Mouse (Mus musculus): ENCODE results near the gene Ran. TPM values are rescaled to one million over a fixed set of nuclear protein-coding genes. Genes with fewer than 3 reads are reported as not detected.

Gene Ran
- polyA plus RNA-seq, 1 experiment = 53.7 TPM

DNA sequence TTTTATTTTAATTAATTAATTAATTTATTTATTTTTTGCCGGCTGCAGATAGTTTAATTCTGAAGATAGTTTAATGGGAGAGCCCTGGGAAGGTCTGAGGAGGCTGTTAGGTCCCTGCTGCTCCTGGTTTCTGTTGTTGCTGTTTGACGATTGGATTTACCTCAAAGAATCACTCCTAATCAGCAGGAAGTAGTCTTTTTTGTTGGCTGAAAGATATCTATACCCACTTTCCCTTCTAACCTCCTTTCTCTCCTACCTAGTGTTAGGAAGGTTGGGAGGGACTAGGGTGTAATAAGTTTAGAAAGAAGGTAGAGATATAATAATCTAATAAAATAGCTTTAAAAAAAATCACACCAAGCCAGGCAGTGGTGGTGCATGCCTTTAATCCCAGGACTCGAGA, 4.8 kb upstream of the Ran start:
- DNase-seq (ENCODE audit: low read depth) = no peak

- DNase-seq (ENCODE audit: low read depth) = no peak
These were observed 4.3 kb upstream of the Ran start for GRCm38 (mm10) chr5:129015540-129015939.

DNA sequence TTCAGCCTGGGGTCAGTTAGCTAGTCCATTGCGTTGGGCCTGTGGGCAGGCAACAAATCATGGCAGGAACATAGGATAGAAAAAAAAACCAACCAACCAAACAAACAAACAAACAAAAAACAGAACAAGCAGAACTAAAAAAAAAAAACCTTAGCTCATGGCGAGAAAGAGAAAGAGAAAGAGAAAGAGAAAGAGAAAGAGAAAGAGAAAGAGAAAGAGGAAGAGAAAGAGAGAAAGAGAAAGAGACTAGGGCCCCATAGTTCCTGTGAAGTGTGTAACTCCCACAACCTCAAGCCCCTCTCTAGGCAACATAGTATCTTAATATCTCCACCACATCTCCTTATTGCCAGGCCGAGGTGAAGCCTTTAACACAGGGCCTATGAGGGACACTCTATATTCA, 3.5 kb upstream of the Ran start:
- no peak for DNase-seq (ENCODE audit: low read depth)

- no peak for DNase-seq (ENCODE audit: low read depth)
These were observed 933 bp upstream of the Ran start for GRCm38 (mm10) chr5:129018782-129019489.

GRCm38 (mm10) chr5:129020300-129020668, 415 bp downstream of the Ran start:
- DNase-seq (ENCODE audit: low read depth) = no peak

- DNase-seq (ENCODE audit: low read depth) = no peak
These were observed 862 bp downstream of the Ran start for GRCm38 (mm10) chr5:129020731-129021130.

- DNase-seq (ENCODE audit: low read depth) = no peak
These were observed 5.2 kb downstream of the Ran start for GRCm38 (mm10) chr5:129025048-129025447.

GRCm38 (mm10) chr5:129025725-129026124, 5.9 kb downstream of the Ran start:
- DNase-seq (ENCODE audit: low read depth) = no peak

GRCm38 (mm10) chr5:129026171-129026570, 6.3 kb downstream of the Ran start:
- no peak for DNase-seq (ENCODE audit: low read depth)

- DNase-seq (ENCODE audit: low read depth) = no peak
These were observed 6.8 kb downstream of the Ran start for GRCm38 (mm10) chr5:129026637-129027036.

GRCm38 (mm10) chr5:129029131-129029723, 9.4 kb downstream of the Ran start:
- no peak for DNase-seq (ENCODE audit: low read depth)

- DNase-seq (ENCODE audit: low read depth) = no peak
These were observed 16.8 kb downstream of the Ran start for GRCm38 (mm10) chr5:129036678-129037077.

- no peak for DNase-seq (ENCODE audit: low read depth)
These were observed 17.9 kb downstream of the Ran start for GRCm38 (mm10) chr5:129037739-129038138.

DNA sequence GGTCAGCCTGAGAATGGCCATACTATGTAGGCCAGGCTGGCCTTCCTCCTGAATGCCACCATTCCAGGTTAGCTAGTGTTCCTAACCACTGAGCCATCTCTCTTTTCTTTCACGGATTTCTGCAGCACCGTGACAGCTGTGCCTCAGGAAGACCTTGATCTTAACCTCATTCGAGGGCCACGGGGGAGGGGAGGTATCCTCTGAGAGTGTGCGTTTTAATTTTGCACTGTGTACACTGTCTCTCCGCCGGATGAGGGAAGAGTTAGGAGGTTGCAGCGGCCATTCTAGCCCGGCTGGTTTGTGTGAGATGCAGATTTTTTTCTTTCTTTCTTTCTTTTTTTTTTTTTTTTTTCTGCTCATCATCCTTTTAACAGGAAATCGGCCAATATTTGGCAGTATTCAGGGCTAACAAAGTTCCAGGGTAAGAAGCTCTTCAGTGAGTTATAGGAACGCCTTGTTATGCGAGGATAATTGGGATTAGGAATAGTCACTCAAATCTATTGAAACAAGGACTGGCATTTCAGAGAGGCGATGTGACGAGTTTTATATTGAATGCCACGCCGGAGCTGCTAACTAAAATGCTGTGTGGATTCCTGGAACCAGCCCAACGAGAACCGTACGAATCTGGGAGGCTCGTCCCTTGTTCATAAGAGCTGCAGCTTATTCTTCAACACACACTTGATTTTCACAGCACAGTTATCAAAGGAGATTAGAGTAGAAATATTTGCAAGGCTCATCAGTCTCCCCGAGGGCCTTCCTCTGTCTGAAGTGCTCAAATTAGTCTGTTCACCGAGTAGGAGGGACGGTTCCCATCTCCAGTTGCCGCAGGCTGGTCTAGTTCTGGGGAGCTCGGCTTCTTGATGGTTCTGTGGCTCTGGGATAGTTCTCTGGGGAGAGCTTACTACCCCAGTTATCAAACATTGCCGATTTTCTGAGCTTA, 26.0 kb downstream of the Ran start:
- DNase-seq (ENCODE audit: low read depth) = no peak

GRCm38 (mm10) chr5:129049372-129049771, 29.5 kb downstream of the Ran start:
- DNase-seq (ENCODE audit: low read depth) = no peak

- DNase-seq (ENCODE audit: low read depth) = no peak
These were observed 32.0 kb downstream of the Ran start for GRCm38 (mm10) chr5:129051910-129052309.

DNA sequence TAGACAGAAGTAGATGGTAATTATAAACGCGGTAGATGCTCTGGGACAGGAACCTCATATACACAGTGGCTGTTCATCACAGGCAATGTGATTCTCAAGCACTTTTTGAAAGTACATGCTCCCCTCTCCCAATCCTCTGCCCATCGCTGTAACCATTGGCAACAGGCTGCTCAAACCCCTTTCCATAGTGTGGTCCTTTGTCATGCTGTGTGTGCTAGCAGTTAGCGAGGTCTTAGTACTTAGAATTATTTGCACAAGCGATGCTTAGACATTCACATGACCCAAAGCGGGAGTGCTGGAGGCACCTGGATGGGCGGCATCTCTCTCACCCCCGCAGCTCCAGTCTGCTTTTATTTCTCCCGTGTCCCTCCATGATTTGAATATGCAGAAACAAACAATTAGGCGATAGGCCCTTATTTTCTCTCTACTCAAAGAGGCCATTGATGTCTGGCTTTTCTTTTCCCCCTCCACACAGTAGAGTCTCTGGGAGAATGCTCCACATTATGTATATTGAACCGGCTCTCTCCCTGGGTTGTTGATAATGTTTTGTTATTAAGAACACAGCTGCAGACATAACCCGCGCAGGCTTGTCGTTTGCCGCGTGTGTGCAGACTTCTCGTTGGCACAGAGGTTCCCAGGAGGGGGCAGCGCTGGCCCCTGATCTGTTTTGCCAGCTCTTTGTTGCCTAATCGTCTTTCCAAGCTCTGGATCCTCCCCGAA, 32.9 kb downstream of the Ran start:
- DNase-seq (ENCODE audit: low read depth) = no peak

DNA sequence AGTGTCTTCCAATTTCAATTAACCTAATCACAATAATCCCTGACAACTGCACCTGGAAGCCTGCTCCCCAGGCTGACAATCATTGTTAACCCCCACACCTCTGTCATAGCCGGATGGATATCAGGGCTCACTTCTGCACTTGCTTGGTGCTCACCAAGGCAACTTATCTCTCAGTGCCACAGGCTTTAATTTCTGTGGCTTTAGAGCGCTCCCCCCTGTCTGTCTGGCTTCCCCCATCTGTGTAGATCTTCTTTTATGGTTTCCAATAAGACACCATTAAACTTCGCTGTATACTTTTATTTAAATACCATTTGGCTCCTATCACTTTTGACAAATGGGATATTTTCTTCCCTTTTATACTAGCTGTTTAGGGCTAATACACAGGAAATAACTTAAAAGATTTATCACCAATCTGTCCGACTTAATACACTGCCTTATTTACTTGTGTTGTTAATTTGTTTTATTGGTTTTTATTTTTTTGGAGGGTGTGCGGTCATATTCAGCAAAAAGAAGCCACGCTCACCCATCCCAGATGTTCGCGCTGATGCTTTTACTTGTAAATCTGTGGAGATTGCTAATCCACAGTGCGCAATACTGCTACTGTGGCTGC, 34.9 kb downstream of the Ran start:
- DNase-seq (ENCODE audit: low read depth) = no peak

GRCm38 (mm10) chr5:129059116-129059515, 39.2 kb downstream of the Ran start:
- DNase-seq (ENCODE audit: low read depth) = no peak

DNA sequence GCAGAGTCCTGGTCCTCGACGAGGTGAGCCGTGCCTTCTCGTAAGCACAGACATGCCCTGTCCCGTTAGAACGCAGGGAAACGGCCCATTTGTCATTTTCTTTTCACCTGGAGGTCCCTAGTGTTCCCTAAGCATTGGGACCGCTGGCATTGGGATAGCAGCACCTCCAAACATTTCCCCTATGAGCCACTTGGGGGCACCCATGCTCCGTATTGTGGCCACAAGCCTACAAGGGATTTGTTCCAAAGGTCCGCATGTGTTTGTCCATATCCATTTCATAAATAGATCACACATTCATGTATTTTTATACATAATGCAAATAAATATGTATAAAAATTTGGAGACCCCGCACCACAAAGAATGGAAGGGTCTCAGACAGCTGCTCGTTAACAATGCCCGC, 41.7 kb downstream of the Ran start:
- DNase-seq (ENCODE audit: low read depth) = no peak

DNA sequence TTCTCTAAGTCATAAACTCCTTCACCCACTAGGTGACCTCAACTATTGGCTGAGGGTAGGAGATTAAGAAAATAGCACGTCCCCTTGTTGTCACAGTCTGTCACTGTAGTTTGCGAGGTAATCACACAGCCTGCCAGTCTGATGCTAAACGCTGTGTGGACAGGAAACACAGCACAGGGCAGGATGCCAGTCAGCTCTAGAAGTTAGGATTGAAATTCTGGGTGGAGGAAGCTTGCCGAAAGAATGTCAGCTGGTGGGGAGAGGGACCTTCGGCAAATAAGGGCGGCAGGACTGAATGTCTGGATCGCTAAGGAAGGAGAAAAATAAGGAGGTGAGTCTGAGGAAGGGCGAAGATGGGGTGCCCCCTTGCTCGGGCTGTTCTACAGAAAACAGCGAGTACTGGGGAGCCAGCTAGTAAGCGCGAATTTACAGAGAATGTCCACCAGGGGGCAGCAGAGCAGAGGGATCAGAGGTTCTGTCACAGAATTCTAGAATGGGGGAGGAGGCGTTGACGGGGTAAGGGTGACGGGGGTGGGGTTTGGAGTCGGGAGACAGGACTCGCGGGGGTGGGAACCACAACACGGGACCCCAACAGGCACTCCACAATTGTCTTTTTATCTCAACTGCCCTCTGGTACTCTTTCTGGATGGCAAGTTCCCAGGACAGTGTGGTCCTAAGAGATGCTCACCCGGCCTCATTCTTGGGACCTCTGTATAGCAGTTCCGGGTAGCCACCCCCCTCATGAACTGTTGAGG, 43.3 kb downstream of the Ran start:
- no peak for DNase-seq (ENCODE audit: low read depth)

Measured in gonadal fat pad, adult 2 months (tissue).